Mouse (Mus musculus): ENCODE results near the gene Borcs7.
A peak's percentile ranks its signal among the peaks of the same experiment; 100 is the strongest.
"Not testable (repeated sequence)": the region's sequence is repeated elsewhere in the genome, so short reads cannot be mapped to it uniquely, and the experiment has no call there.

The Borcs7 gene

GRCm38 (mm10) chr19:46714234-46714633 lies 24.5 kb downstream of the Borcs7 start:
- no peak for DNase-seq (ENCODE audit: low spot score in 2 of 2)

GRCm38 (mm10) chr19:46715016-46715415 lies 25.3 kb downstream of the Borcs7 start:
- no peak for DNase-seq (ENCODE audit: low spot score in 2 of 2)

- no peak for DNase-seq (ENCODE audit: low spot score in 2 of 2)
Observed at GRCm38 (mm10) chr19:46718150-46718549, 28.4 kb downstream of the Borcs7 start.

- no peak for DNase-seq (ENCODE audit: low spot score in 2 of 2)
Observed at GRCm38 (mm10) chr19:46724411-46724810, 34.7 kb downstream of the Borcs7 start.

- no peak for DNase-seq (ENCODE audit: low spot score in 2 of 2)
Observed at GRCm38 (mm10) chr19:46726142-46726541, 36.4 kb downstream of the Borcs7 start.

- no peak for DNase-seq (ENCODE audit: low spot score in 2 of 2)
Observed at GRCm38 (mm10) chr19:46727140-46727736, 37.5 kb downstream of the Borcs7 start.

- DNase-seq (ENCODE audit: low spot score in 2 of 2): no peak
Observed at GRCm38 (mm10) chr19:46727945-46728540, 38.3 kb downstream of the Borcs7 start.

- DNase-seq (ENCODE audit: low spot score in 2 of 2): no peak
Observed at GRCm38 (mm10) chr19:46728909-46729308, 39.2 kb downstream of the Borcs7 start.

GRCm38 (mm10) chr19:46731351-46731750 lies 41.6 kb downstream of the Borcs7 start:
- no peak for DNase-seq (ENCODE audit: low spot score in 2 of 2)

- not testable (repeated sequence) for DNase-seq (ENCODE audit: low spot score in 2 of 2)
Observed at GRCm38 (mm10) chr19:46732673-46733072, 43.0 kb downstream of the Borcs7 start.

- DNase-seq (ENCODE audit: low spot score in 2 of 2): no peak
Observed at GRCm38 (mm10) chr19:46733626-46734025, 43.9 kb downstream of the Borcs7 start.

GRCm38 (mm10) chr19:46735241-46735640 lies 45.5 kb downstream of the Borcs7 start:
- no peak for DNase-seq (ENCODE audit: low spot score in 2 of 2)

GRCm38 (mm10) chr19:46737106-46737505 lies 47.4 kb downstream of the Borcs7 start:
- no peak for DNase-seq (ENCODE audit: low spot score in 2 of 2)

GRCm38 (mm10) chr19:46740341-46741008 lies 50.8 kb downstream of the Borcs7 start:
- DNase-seq (ENCODE audit: low spot score in 2 of 2): peak; percentile 45 to 62

GRCm38 (mm10) chr19:46741574-46741973 lies 51.9 kb downstream of the Borcs7 start:
- DNase-seq (ENCODE audit: low spot score in 2 of 2): no peak

- no peak for DNase-seq (ENCODE audit: low spot score in 2 of 2)
Observed at GRCm38 (mm10) chr19:46744681-46745080, 55.0 kb downstream of the Borcs7 start.

GRCm38 (mm10) chr19:46747799-46748198 lies 58.1 kb downstream of the Borcs7 start:
- DNase-seq (ENCODE audit: low spot score in 2 of 2): no peak

GRCm38 (mm10) chr19:46752235-46752634 lies 62.5 kb downstream of the Borcs7 start:
- no peak for DNase-seq (ENCODE audit: low spot score in 2 of 2)
